Mouse (Mus musculus) urinary bladder, postnatal 10 days (tissue): Measurements from ENCODE around the gene Gm17720.
"Not testable (repeated sequence)": the region's sequence is repeated elsewhere in the genome, so short reads cannot be mapped to it uniquely, and the experiment has no call there.

Experiments
- DNase-seq: peaks from one replicate; pipeline ENCODE4 v3.0.0; 2022; ENCODE audit warnings: low spot score

Gm17720 gene

GRCm38 (mm10) chr8:110039659-110040058 lies 62.9 kb downstream of the Gm17720 start, which contains the start of gene Chst4:
Chst4 (minus strand) TSS chr8:110039740.
- no peak for DNase-seq

DNA sequence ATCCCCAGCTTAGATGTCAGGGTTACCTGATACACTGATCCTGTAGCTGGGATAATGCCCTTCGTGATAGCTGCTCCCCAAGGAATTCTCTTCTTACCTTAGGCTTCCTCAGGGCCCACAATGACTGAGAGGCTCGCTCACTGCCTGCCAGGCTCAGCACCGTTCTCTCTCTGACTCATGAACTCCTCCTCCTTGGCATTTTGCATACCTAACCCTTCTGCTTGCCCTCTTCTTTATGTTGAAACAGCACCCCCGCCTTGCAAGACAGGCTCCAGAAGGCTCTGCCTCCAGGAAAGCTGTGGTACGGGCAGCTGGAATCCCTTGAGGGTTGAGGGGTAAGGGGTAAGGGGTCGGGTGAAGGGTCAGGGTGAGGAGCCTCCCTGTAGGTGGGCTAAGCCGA lies 63.3 kb downstream of the Gm17720 start:
- no peak for DNase-seq

DNA sequence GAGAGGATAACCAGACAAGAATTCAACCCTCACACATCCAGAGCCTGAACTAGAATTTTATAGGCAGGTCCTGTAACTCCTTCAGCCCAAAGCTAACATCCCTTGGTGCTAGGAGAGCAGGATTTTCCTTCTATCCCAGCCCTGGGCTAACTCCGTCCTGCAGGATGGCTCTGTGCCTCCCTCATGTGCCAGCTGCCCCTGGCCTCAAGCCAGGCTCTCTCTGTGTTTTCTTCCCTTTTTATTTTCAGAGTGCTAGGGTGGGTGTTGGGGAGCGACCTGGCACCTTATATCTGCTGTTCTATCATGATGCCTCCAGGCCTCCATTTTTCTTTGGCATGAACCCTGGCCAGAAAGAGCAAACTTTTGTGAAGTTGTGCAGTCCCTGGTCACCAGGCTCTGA lies 66.4 kb downstream of the Gm17720 start:
- no peak for DNase-seq

- no peak for DNase-seq
Observed at GRCm38 (mm10) chr8:110034331-110034730, 68.2 kb downstream of the Gm17720 start.

DNA sequence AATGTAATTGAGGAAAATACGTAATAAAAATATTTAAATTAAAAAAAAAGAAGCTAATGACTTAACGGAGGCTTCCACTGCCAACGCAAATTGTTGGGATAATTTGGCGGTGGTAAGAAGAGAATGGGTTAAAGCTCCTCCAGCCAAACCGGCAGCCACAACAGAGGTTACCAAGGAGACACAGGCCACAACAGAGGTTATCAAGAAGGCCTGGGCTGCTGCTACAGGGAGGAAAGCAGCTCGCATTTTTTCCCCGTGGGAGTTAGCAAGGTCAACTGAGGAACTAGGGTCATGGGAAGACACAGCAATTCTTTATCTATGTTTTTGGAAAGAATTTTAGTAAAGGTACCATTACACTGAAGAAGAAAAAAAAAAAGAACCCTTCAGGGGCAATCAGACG lies 68.8 kb downstream of the Gm17720 start:
- DNase-seq: not testable (repeated sequence)
